Mouse (Mus musculus) midbrain, embryonic 11.5 days (tissue): ENCODE data around the gene Gbp4. TPM values are rescaled to one million over a fixed set of nuclear protein-coding genes. Genes with fewer than 3 reads are reported as not detected.
"Not testable (repeated sequence)": the region's sequence is repeated elsewhere in the genome, so short reads cannot be mapped to it uniquely, and the experiment has no call there.

ENCODE experiments used
- ATAC-seq: fragments of 200-750 bp; cut with Nextera tagmentation; 2 replicates; pipeline ENCODE4 v1.8.0; 2017; ENCODE audit warnings: moderate TSS enrichment, moderate library complexity; ENCODE audit not compliant: low FRiP score
- DNase-seq: peaks from one replicate; pipeline ENCODE4 v3.0.0; 2015; ENCODE audit warnings: low spot score; ENCODE audit errors: missing footprints
- H3K27ac ChIP-seq: fragments of 300-500 bp; sonication (generic); 2 replicates; pipeline ENCODE4 v1.5.1; 2014; ENCODE audit warnings: low read depth, low read length
- H3K27me3 ChIP-seq: fragments of 300-500 bp; sonication (generic); 2 replicates; pipeline ENCODE4 v1.6.1; 2014; ENCODE audit warnings: mild to moderate bottlenecking, low read length, moderate library complexity, mixed read lengths; ENCODE audit not compliant: control insufficient read depth, insufficient read depth
- H3K36me3 ChIP-seq: fragments of 300-500 bp; sonication (generic); 2 replicates; pipeline ENCODE4 v1.6.1; 2014; ENCODE audit warnings: mild to moderate bottlenecking, low read length, moderate library complexity, mixed read lengths; ENCODE audit not compliant: control insufficient read depth, insufficient read depth
- H3K4me1 ChIP-seq: fragments of 300-500 bp; sonication (generic); 2 replicates; pipeline ENCODE4 v1.6.1; 2014; ENCODE audit warnings: low read length; ENCODE audit not compliant: control insufficient read depth, insufficient read depth
- H3K4me2 ChIP-seq: fragments of 300-500 bp; sonication (generic); 2 replicates; pipeline ENCODE4 v1.6.1; 2014; ENCODE audit warnings: mild to moderate bottlenecking, moderate library complexity
- H3K4me3 ChIP-seq: fragments of 300-500 bp; sonication (generic); 2 replicates; pipeline ENCODE4 v1.5.1; 2014; ENCODE audit warnings: low read depth, low read length
- H3K9ac ChIP-seq: fragments of 300-500 bp; sonication (generic); 2 replicates; pipeline ENCODE4 v1.6.1; 2014; ENCODE audit warnings: low read length
- H3K9me3 ChIP-seq: fragments of 300-500 bp; sonication (generic); 2 replicates; pipeline ENCODE4 v1.6.1; 2016; ENCODE audit warnings: low read length; ENCODE audit not compliant: control insufficient read depth
- WGBS: fragments of 180-500 bp; shearing (Covaris S2); extraction: QIAGEN DNeasy Blood & Tissue Kit; methylation state at CpG from one replicate; pipeline ENCODE4 v1.1.7; 2014; 5-methylcytosine and 5-hydroxymethylcytosine counted together
- polyA plus RNA-seq: library from polyadenylated mRNA; unstranded; fragments of >200 nt; fragmentation: Nextera tagmentation; extraction: Ambion mirVana; gene quantifications from 2 replicates; pipeline ENCODE4 v1.2.1, GENCODE M21; 2014

The Gbp4 gene
- polyA plus RNA-seq, 1 experiment from 2014 or later = 0.40 TPM

DNA sequence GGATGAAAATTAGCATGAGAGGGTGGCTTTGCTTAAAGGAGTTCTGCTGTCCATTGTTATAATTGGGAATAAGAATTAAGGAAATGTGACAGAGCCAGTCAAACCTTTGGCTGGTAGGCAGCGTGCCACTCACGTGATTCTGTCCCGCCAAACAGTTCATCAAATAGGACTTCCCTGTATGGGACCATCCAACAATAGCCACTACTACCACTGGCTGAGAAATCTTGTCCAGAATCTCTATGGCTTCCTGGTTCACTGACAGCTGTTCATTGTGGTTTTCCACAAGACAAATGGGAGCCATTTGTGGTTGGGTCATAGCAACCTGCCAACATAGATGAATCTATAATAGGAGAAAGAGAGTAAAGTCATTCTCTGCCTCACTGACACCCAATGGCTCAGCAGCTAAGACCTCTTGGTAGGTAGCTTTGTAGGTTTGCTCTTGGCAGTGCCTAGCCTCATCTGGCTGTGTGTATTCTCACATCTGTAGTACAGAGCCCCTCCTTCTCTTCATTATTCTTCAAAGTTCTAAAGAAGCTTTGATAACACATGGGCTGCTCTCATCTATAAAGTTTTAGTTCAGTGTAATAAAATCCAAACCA, 2.6 kb downstream of the Gbp4 start:
- not testable (repeated sequence) for H3K4me3 ChIP-seq, H3K9ac ChIP-seq, H3K27me3 ChIP-seq, H3K36me3 ChIP-seq, H3K9me3 ChIP-seq, DNase-seq, H3K4me1 ChIP-seq, H3K4me2 ChIP-seq, H3K27ac ChIP-seq, ATAC-seq
- WGBS = 79% methylated on average over 3 of the region's 3 CpGs

DNA sequence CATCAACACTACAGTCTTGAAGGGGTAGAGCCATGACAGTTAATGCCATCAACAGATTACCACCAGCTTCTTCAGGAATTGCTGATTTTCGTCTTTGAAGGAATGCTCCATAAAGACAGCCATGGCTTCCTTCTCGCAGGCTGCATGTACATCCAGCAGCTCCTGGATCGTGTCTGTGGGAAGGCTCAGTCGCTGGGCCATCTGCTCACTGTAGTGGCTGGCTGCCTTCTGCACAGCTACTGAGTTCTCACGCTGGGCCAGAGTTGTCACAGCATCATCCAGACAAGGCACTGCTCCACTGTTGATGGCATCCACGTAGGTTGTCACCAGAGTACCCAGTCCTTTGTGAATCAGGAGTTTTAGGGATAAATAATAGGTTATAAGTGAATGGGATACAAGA, 17.7 kb downstream of the Gbp4 start:
- not testable (repeated sequence) for H3K9me3 ChIP-seq, ATAC-seq, H3K4me3 ChIP-seq, H3K9ac ChIP-seq, DNase-seq, H3K4me1 ChIP-seq, H3K4me2 ChIP-seq, H3K36me3 ChIP-seq, H3K27ac ChIP-seq, H3K27me3 ChIP-seq
- WGBS = 80% methylated on average over 6 of the region's 6 CpGs

DNA sequence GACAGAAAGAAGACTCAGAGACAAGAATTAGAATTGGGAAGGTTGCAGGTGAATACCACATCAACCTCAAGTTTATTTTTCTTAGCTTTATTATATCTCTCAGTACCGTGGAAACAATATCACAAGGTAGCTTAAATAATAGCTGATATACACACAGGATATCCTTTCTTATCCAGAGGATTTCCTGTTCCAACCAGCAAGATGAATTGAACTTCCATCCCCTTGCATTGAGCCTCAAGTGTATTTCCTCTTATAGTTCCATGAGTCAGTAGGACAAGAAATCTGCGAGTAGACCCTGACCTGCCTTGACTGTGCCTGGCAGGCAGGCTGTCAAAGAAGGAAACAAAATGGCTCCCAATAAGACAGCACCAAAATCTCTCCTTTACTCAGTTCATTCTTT, 23.6 kb downstream of the Gbp4 start:
- Histone ChIP-seq H3K27ac (no peak overlapping the region), H3K9me3 (no peaks in the 10 kb centered on the region), H3K4me3 (no peak overlapping the region), H3K4me1 (no peaks in the 10 kb centered on the region), H3K4me2 (no peak overlapping the region), H3K36me3 (no peaks in the 10 kb centered on the region), H3K9ac (no peak overlapping the region), H3K27me3 (no peaks in the 10 kb centered on the region)
- WGBS = 86% methylated on average over 2 of the region's 2 CpGs
- peak; percentile 21 for DNase-seq
- no peak for ATAC-seq

DNA sequence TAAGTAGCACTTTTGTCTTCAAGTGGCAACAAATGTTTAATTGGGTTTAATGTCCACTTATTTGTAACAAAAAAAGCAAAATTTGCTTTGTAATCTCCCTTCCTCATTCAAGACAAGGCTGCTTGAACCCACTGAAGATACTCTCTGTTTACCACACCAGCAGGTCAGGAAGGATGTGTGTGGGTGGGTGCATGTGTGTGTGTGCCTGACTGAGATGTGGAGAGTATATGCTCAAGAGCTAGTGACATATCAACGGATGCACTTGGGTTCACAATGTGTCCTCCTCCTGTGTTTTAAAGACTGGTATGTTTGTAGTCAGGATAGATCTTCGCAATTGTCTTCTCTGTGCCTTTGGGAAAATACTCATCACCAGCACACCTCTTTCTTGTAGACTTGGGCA, 24.7 kb downstream of the Gbp4 start:
- 88% methylated on average over 2 of the region's 2 CpGs for WGBS
- no peaks in the 10 kb centered on the region for H3K4me1 ChIP-seq
- H3K4me2 ChIP-seq = no peak overlapping the region
- no peak for ATAC-seq
- no peak overlapping the region for H3K4me3 ChIP-seq
- H3K27me3 ChIP-seq = no peaks in the 10 kb centered on the region
- H3K27ac ChIP-seq = no peak overlapping the region
- H3K9ac ChIP-seq = no peak overlapping the region
- no peaks in the 10 kb centered on the region for H3K36me3 ChIP-seq
- H3K9me3 ChIP-seq = no peaks in the 10 kb centered on the region
- no peak for DNase-seq

DNA sequence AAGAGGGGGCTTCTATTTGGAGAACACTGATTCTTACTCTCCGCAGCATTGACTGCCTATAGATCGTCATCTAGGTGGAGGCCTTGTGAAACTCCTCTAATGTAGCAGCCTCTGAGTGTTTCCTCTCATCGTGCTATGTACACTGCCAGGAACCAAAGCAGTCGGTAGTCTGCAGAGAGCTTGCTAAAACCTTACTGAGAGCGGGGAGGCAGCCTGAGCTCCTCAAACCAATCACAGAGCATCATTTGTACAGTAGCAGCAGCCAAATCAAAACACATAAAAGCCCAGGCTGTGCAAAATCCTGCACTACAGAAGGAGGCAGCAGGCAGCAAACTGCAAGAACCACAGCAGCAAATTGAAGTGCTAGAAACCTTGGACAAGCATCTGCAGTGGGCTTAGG, 25.7 kb downstream of the Gbp4 start:
- no peak overlapping the region for H3K4me3 ChIP-seq
- no peaks in the 10 kb centered on the region for H3K9me3 ChIP-seq
- H3K36me3 ChIP-seq = no peaks in the 10 kb centered on the region
- ATAC-seq (no peak), DNase-seq (peak; percentile 21)
- H3K4me1 ChIP-seq = no peaks in the 10 kb centered on the region
- H3K9ac ChIP-seq = no peak overlapping the region
- WGBS = 91% methylated on average over 5 of the region's 5 CpGs
- no peak overlapping the region for H3K27ac ChIP-seq
- H3K4me2 ChIP-seq = no peak overlapping the region
- H3K27me3 ChIP-seq = no peaks in the 10 kb centered on the region

DNA sequence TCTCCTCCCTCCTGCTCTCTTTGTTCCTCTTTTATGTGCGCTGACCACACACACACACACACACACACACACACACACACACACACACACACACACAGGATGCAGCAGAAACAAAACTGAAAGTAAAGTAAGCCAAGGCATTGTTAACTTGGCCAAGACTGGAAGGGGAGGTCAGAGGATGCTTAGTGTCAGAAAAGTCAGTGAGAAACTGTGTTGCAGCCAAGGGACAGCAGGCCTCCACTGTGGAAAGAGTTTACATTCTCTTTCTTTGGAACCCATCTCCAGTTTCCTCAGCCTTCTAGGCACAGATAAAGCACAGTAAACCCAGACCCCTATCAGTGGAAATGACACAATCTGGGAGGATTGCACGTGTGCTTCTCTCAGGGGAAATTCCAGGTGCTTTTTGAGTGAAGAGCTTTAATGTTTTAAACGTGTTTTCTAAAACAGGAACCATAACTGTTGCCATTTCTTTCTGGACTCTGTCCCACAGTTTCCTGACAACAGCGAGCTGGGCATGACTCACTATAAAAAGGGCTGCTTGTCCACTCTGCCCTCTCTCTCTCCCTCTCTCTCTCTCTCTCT, 29.0 kb downstream of the Gbp4 start:
- not testable (repeated sequence) for H3K9ac ChIP-seq, H3K4me3 ChIP-seq, H3K4me2 ChIP-seq, H3K4me1 ChIP-seq, H3K27me3 ChIP-seq, H3K36me3 ChIP-seq, H3K27ac ChIP-seq, DNase-seq, H3K9me3 ChIP-seq
- ATAC-seq = 0 out of 2 replicates have a peak, but pooled peaks have one; percentile 48
- WGBS = 17% methylated on average over 4 of the region's 4 CpGs

DNA sequence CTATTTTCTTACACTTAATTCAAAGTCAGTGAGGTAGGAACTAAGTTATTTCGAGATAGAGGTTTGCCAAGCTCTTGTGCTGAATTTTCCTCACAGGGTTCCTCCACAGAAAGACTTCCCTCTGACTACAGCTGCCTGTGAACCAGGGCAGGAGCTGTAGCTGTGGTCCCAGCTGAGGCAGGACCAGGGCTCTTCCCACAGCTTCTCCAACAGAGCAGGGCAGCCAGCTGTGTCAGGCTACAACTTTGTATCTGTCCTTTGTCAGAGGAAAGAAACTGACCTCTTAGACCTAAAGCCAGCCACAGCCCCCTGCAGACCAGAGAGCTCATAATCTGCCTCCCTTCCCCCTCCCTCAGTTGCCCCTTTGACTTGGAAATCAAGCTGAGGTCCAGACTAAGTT, 29.6 kb downstream of the Gbp4 start:
- not testable (repeated sequence) for H3K9me3 ChIP-seq, H3K4me1 ChIP-seq, H3K27me3 ChIP-seq, H3K36me3 ChIP-seq, DNase-seq, ATAC-seq, H3K9ac ChIP-seq, H3K4me2 ChIP-seq, H3K27ac ChIP-seq, H3K4me3 ChIP-seq
- 41% methylated on average over 1 of the region's 1 CpGs for WGBS

DNA sequence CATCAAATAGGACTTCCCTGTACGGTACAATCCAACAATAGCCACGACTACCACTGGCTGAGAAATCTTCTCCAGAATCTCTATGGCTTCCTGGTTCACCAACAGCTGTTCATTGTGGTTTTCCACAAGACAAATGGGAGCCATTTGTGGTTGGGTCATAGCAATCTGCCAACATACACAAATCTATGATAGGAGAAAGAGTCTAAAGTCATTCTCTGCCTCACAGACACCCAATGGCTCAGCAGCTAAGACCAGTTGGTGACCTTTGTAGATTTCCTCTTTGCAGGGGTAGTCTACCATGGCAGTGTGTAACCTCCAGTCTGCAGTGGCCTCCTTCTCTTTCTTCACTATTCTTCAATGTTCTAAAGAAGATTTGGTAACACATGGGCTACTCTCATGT, 33.7 kb downstream of the Gbp4 start:
- not testable (repeated sequence) for H3K27ac ChIP-seq, H3K4me2 ChIP-seq, DNase-seq, H3K4me3 ChIP-seq, H3K4me1 ChIP-seq, H3K9ac ChIP-seq, H3K36me3 ChIP-seq, ATAC-seq, H3K9me3 ChIP-seq, H3K27me3 ChIP-seq
- 75% methylated on average over 2 of the region's 2 CpGs for WGBS

DNA sequence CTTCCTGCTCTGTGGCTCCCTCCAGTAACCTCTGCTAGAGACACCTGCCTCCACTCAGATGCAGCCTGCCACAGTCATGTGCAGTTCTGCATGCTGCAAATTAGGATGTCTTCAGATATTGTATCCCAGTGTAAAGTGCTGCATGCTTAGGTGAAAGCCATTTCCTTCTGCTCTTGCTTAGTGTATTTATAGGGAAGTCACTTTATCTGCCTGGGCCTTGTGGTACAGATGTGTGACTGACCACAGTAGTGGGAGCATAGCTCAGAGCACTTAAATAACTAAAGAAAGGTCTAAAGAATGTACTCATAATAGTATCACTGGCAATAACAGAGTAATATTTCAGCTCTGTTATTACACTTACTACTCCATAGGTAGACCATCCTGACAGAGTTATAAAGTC, 57.5 kb downstream of the Gbp4 start:
- H3K27ac ChIP-seq = no peak overlapping the region
- no peak overlapping the region for H3K4me3 ChIP-seq
- no peaks in the 10 kb centered on the region for H3K4me1 ChIP-seq
- H3K36me3 ChIP-seq = no peaks in the 10 kb centered on the region
- H3K27me3 ChIP-seq = no peaks in the 10 kb centered on the region
- no peak for ATAC-seq
- no peak overlapping the region for H3K9ac ChIP-seq
- no peak overlapping the region for H3K4me2 ChIP-seq
- no peaks in the 10 kb centered on the region for H3K9me3 ChIP-seq
- no peak for DNase-seq
